Mouse (Mus musculus) C2C12 (cell line): ENCODE data around the gene Kcnip3. TPM values are rescaled to one million over a fixed set of nuclear protein-coding genes. Genes with fewer than 3 reads are reported as not detected.

Experiments used
- H3K27me3 ChIP-seq: one replicate; pipeline ENCODE4 v1.6.1; 2011; ENCODE audit not compliant: control insufficient read depth, insufficient read depth, insufficient read length
- H3K36me3 ChIP-seq: one replicate; pipeline ENCODE4 v1.6.1; 2011; ENCODE audit not compliant: control insufficient read depth, insufficient read depth
- H3K4me3 ChIP-seq: one replicate; pipeline ENCODE4 v1.5.1; 2011; ENCODE audit warnings: mild to moderate bottlenecking, control low read depth; ENCODE audit not compliant: poor library complexity, insufficient read depth, severe bottlenecking
- H3K79me2 ChIP-seq: one replicate; pipeline ENCODE4 v1.6.1; 2011; ENCODE audit not compliant: control insufficient read depth, insufficient read depth
- H3K79me3 ChIP-seq: one replicate; pipeline ENCODE4 v1.6.1; 2011; ENCODE audit warnings: low read depth, control low read depth
- H3ac ChIP-seq: one replicate; pipeline ENCODE3; 2011; ENCODE audit warnings: low read depth; ENCODE audit not compliant: control insufficient read depth, insufficient read length
- CEBPB ChIP-seq: IDR thresholded peaks from one replicate; pipeline ENCODE4 v1.6.1; 2011; ENCODE audit warnings: low read depth, mild to moderate bottlenecking, control low read depth, moderate library complexity
- CTCF ChIP-seq: IDR thresholded peaks from one replicate; pipeline ENCODE4 v1.5.1; 2011; ENCODE audit not compliant: control insufficient read depth, insufficient read depth, insufficient read length
- FOSL1 ChIP-seq: IDR thresholded peaks from one replicate; pipeline ENCODE4 v1.8.0; 2011; ENCODE audit warnings: mild to moderate bottlenecking, low read length; ENCODE audit not compliant: poor library complexity, insufficient read depth, severe bottlenecking
- MAX ChIP-seq: IDR thresholded peaks from one replicate; pipeline ENCODE4 v1.6.1; 2011; ENCODE audit warnings: mild to moderate bottlenecking, control low read depth
- MYOD1 ChIP-seq: IDR thresholded peaks from one replicate; pipeline ENCODE4 v1.6.1; 2011; ENCODE audit warnings: low read depth; ENCODE audit not compliant: control insufficient read depth, insufficient read length
- MYOG ChIP-seq: IDR thresholded peaks from one replicate; pipeline ENCODE4 v1.6.1; 2011; ENCODE audit not compliant: control insufficient read depth, insufficient read length; ENCODE audit errors: extremely low read depth
- USF1 ChIP-seq: IDR thresholded peaks from one replicate; pipeline ENCODE4 v1.6.1; 2011; ENCODE audit warnings: low read depth, mild to moderate bottlenecking, control low read depth, moderate library complexity
- polyA plus RNA-seq: library from polyadenylated mRNA; unstranded; fragments of >200 nt; fragmentation: generic; extraction: Trizol; gene quantifications from one replicate; pipeline ENCODE4 v1.2.1, GENCODE M21; 2012; ENCODE audit warnings: missing spikeins

Kcnip3 gene
- polyA plus RNA-seq, 1 experiment = 0.33 TPM

DNA sequence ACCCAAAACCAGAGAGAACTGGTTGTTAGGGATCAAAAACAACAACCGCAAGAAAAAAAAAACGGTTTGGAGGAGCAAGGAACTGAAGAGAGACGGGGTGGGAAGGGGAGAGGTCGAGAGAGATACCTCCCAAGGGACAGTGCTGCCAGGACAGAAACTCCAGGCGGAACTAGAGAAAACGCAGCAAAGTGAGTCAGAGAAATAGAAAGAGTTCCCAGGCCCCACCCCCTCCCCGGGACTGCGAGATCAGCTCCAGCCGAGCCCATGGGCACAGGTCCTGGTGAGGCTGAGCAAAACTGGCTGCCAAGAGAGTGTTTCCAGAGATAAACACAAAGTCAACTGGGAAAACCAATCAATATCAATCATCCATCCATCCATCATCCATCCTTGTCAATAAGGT lies 60.5 kb downstream of the Kcnip3 start:
- no peaks in the 10 kb centered on the region for H3K79me2 ChIP-seq
- no peaks in the 10 kb centered on the region for H3K36me3 ChIP-seq
- H3K79me3 ChIP-seq = no peaks in the 10 kb centered on the region
- H3K27me3 ChIP-seq = peaks cover 51% of the 10 kb centered on the region
- no peak for TF ChIP-seq CTCF
- TF ChIP-seq CEBPB = no peak
- no peak for TF ChIP-seq MAX
- TF ChIP-seq MYOD1 = no peak
- no peak for TF ChIP-seq FOSL1
- TF ChIP-seq MYOG = no peak
- no peak for TF ChIP-seq USF1
- H3K4me3 ChIP-seq = no peak overlapping the region
- H3ac ChIP-seq = no peak overlapping the region

DNA sequence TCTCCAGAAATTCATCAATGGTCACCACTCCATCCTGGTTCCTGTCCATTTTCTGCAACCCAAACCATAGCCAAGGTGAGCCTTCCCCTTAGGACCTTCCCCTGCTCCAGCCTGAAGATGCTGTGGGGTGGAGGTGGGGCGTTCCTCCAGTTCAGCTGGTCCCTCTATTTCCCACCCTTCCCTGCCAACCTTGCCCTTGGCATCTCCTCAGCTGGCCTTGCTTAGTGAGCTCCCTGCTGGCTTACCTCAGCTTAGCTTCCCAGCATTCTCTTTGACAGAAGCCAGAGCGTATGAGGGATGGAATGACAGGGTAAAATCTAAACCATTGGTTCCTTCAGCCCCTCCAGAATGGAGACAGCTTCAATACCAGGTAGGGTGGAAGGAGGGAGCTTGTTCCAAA lies 62.6 kb downstream of the Kcnip3 start:
- Histone ChIP-seq H3K79me2 (no peaks in the 10 kb centered on the region), H3K27me3 (peaks cover 48% of the 10 kb centered on the region), H3K4me3 (no peak overlapping the region), H3K79me3 (no peaks in the 10 kb centered on the region), H3K36me3 (no peaks in the 10 kb centered on the region), H3ac (no peak overlapping the region)
- TF ChIP-seq USF1 (no peak), MYOG (no peak), MYOD1 (no peak), FOSL1 (no peak)

DNA sequence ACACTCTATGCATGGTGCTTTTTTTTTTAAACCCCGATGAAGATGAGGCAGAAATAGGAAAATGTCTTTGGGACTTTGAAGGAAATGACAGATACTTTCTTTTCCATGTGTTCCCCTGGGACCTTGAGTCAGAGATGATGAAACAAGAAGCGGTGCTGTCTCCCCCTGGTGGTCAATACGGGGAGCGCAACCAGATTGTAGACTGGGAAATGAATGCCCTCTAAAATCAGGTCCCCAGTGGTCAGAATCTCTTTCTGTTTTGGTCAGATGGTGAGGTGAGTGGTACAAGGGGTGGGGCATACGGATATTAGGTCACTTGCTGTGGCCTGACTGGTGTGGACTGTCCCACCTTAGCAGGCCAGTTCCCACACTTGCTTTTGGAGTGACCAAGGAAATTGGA lies 68.1 kb downstream of the Kcnip3 start:
- H3K36me3 ChIP-seq = no peaks in the 10 kb centered on the region
- H3K79me2 ChIP-seq = no peaks in the 10 kb centered on the region
- peaks cover 60% of the 10 kb centered on the region for H3K27me3 ChIP-seq
- no peak overlapping the region for H3K4me3 ChIP-seq
- H3ac ChIP-seq = no peak overlapping the region
- H3K79me3 ChIP-seq = no peaks in the 10 kb centered on the region
- TF ChIP-seq MYOG = no peak
- peak; percentile 80 for TF ChIP-seq CEBPB
- peak; percentile 43 for TF ChIP-seq FOSL1
- TF ChIP-seq USF1 = no peak
- TF ChIP-seq MAX = no peak
- TF ChIP-seq CTCF = peak; percentile 26
- no peak for TF ChIP-seq MYOD1

DNA sequence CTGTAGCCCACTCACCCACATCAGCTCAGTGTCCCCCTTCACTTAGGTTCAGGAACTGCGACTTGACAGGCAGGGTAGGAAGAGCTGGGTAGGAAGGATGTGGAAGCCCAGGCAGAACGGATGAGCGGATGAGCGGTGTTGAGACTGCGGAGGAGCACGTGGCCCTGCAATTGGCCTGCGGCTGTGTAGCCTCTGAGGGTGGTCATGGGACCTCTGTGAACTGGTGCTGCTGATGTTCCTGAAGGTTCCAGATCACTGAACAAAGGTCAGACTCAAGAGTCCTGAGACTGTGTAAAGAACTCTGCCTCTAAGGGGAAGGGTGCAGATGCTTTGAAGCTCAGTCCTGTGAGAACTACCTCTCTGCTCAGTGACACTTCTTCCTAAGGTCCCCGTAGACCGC lies 68.8 kb downstream of the Kcnip3 start:
- H3ac ChIP-seq = no peak overlapping the region
- H3K79me3 ChIP-seq = no peaks in the 10 kb centered on the region
- no peak for TF ChIP-seq USF1
- no peak for TF ChIP-seq CEBPB
- no peak for TF ChIP-seq MYOG
- TF ChIP-seq MAX = no peak
- no peak for TF ChIP-seq FOSL1
- no peak for TF ChIP-seq MYOD1
- TF ChIP-seq CTCF = no peak
- H3K79me2 ChIP-seq = no peaks in the 10 kb centered on the region
- H3K4me3 ChIP-seq = no peak overlapping the region
- H3K27me3 ChIP-seq = peaks cover 61% of the 10 kb centered on the region
- no peaks in the 10 kb centered on the region for H3K36me3 ChIP-seq

DNA sequence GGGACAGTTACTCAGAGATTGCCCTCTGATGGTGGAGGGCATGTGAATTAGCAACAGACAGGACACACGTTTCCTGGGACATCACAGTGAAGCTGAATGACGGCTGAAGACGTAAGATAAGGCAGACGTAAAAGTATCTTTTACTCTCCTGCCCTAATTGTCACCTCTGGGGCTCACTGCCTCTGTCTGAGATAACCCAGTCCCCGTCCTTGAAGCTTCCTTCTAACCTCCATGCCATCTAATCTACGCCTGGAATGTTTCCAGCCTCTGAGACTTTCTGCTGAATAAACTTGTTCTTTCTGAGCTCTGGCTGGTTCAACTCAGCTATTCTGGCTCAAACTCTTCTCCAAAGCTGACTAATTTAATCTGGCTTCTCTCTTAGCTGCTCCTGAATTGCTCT lies 70.1 kb downstream of the Kcnip3 start:
- TF ChIP-seq USF1 = no peak
- TF ChIP-seq MYOD1 = no peak
- no peak for TF ChIP-seq CEBPB
- no peak for TF ChIP-seq CTCF
- TF ChIP-seq MAX = no peak
- TF ChIP-seq MYOG = no peak
- TF ChIP-seq FOSL1 = no peak
- no peaks in the 10 kb centered on the region for H3K79me3 ChIP-seq
- H3ac ChIP-seq = no peak overlapping the region
- no peaks in the 10 kb centered on the region for H3K79me2 ChIP-seq
- no peaks in the 10 kb centered on the region for H3K36me3 ChIP-seq
- no peak overlapping the region for H3K4me3 ChIP-seq
- peaks cover 55% of the 10 kb centered on the region for H3K27me3 ChIP-seq

DNA sequence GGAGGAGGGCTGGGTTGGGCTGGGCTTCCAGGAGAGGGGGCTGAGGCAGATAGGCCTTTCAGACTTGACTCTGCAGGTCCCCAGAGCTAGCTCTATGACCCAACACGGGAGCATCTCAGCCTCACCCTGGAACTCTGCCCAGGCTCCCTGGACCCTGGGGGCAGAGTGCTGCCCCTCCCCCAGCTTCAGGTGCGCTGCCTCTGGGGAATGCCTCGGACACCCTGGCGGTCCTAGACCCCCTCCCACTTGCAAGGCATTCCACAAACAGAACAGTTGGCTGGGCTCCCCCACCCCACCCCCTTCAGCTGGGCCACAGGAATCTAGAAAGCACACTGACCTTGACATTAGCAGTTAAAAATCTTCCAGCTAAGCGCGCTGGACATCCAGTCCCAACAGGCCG lies 72.2 kb downstream of the Kcnip3 start:
- H3K27me3 ChIP-seq = peaks cover 43% of the 10 kb centered on the region
- no peak overlapping the region for H3K4me3 ChIP-seq
- H3K36me3 ChIP-seq = no peaks in the 10 kb centered on the region
- H3K79me2 ChIP-seq = no peaks in the 10 kb centered on the region
- no peak for TF ChIP-seq MYOG
- no peak for TF ChIP-seq CEBPB
- TF ChIP-seq CTCF = no peak
- no peak for TF ChIP-seq FOSL1
- no peak for TF ChIP-seq MYOD1
- no peak for TF ChIP-seq USF1
- TF ChIP-seq MAX = no peak
- H3ac ChIP-seq = no peak overlapping the region
- no peaks in the 10 kb centered on the region for H3K79me3 ChIP-seq
